Mouse (Mus musculus) olfactory bulb, adult 2 months (tissue): ENCODE results near the gene Olfr31.

ENCODE experiments used
- CTCF ChIP-seq: fragments of 200-500 bp; IDR thresholded peaks from 2 replicates; pipeline ENCODE4 v1.5.1; 2012; ENCODE audit warnings: low read depth, mild to moderate bottlenecking, low read length, moderate library complexity; ENCODE audit not compliant: insufficient read depth
- POLR2A ChIP-seq: fragments of 200-500 bp; IDR thresholded peaks from 2 replicates; pipeline ENCODE4 v1.6.1; 2012; ENCODE audit warnings: mild to moderate bottlenecking, low read depth, low read length, moderate library complexity; ENCODE audit not compliant: insufficient read depth

GRCm38 (mm10) chr14:14347151-14347835 is 24.7 kb downstream of the Olfr31 start:
- no peak for TF ChIP-seq CTCF
- TF ChIP-seq POLR2A, result no peak
